ENCODE assay signal across 11 mouse cellular contexts in genomic region chr16:91527051-91527450, GRCm38 (mm10). TPM values are rescaled to one million over a fixed set of nuclear protein-coding genes. Genes with fewer than 3 reads are reported as not detected.
DNase-seq lines count a peak whose midpoint lies in the region; ATAC-seq lines count a peak whose summit lies in the region.
"Had no signal": no experiment of that assay in that cellular context is flagged by ENCODE, and none has a peak within 500 bp of the region (broad histone marks: within the 10 kb centered on the region; RNA-seq: fewer than 3 reads in every experiment).

No protein-coding gene starts in this region.

- no peak overlapping the region for H3K9ac ChIP-seq in liver, embryonic 15.5 days
- H3K9ac ChIP-seq: embryonic facial prominence, embryonic 13.5 days; midbrain, embryonic 12.5 days; stomach, embryonic 15.5 days had no signal

- no peak for ATAC-seq in liver, embryonic 15.5 days (ENCODE audit: insufficient read depth)

- peak overlapping the region; percentile 36 for H3K4me2 ChIP-seq in liver, embryonic 15.5 days
- H3K4me2 ChIP-seq: embryonic facial prominence, embryonic 13.5 days; midbrain, embryonic 12.5 days; stomach, embryonic 15.5 days had no signal

- no peaks in the 10 kb centered on the region for H3K9me3 ChIP-seq in heart, embryonic 10.5 days
- no peaks in the 10 kb centered on the region for H3K9me3 ChIP-seq in liver, embryonic 15.5 days (replicated peaks)
- H3K9me3 ChIP-seq: midbrain, embryonic 12.5 days; stomach, embryonic 15.5 days had no signal

- no peaks in the 10 kb centered on the region for H3K27me3 ChIP-seq in heart, embryonic 10.5 days (ENCODE audit: insufficient read depth, poor library complexity, severe bottlenecking)
- peaks cover 23% of the 10 kb centered on the region for H3K27me3 ChIP-seq in liver, embryonic 15.5 days
- H3K27me3 ChIP-seq: embryonic facial prominence, embryonic 13.5 days; midbrain, embryonic 12.5 days; stomach, embryonic 15.5 days had no signal

- H3K27ac ChIP-seq in heart, embryonic 10.5 days: no peak overlapping the region
- H3K27ac ChIP-seq in liver, embryonic 15.5 days (replicated peaks): peak overlapping the region; percentile 48; the same call in 1 of the 2 replicates
- H3K27ac ChIP-seq: embryonic facial prominence, embryonic 13.5 days; midbrain, embryonic 12.5 days; stomach, embryonic 15.5 days had no signal

- 67% methylated on average over 10 of the region's 10 CpGs for WGBS in heart, embryonic 10.5 days
- 50% methylated on average over 10 of the region's 10 CpGs for WGBS in liver, embryonic 15.5 days (ENCODE audit: insufficient replicate concordance)

- 0 out of 2 replicates have a peak, but pooled peaks cover 5% of the 10 kb centered on the region for H3K4me1 ChIP-seq in heart, embryonic 10.5 days
- peaks cover 34% of the 10 kb centered on the region for H3K4me1 ChIP-seq in liver, embryonic 15.5 days (replicated peaks)
- H3K4me1 ChIP-seq: midbrain, embryonic 12.5 days; stomach, embryonic 15.5 days had no signal

- H3K36me3 ChIP-seq in heart, embryonic 10.5 days: no peaks in the 10 kb centered on the region
- no peaks in the 10 kb centered on the region for H3K36me3 ChIP-seq in liver, embryonic 15.5 days (replicated peaks)
- H3K36me3 ChIP-seq: embryonic facial prominence, embryonic 13.5 days; midbrain, embryonic 12.5 days; stomach, embryonic 15.5 days had no signal

- peak; percentile 70 to 82 for DNase-seq in heart, adult 18-20 months
- DNase-seq in heart, embryonic 10.5 days (ENCODE audit: low spot score): no peak
- DNase-seq in urinary bladder, postnatal 14 days (ENCODE audit: low spot score): peak; percentile 48
- DNase-seq in urinary bladder, postnatal 4 days (ENCODE audit: low spot score in 2 of 2): no peak
- no peak for DNase-seq in thymus, postnatal 25 days
- no peak for DNase-seq in right cerebral cortex, postnatal 4 days
- no peak for DNase-seq in cerebellum, postnatal 4 days (ENCODE audit: low spot score in 2 of 2)

- H3K4me3 ChIP-seq in heart, embryonic 10.5 days: no peak overlapping the region
- no peak overlapping the region for H3K4me3 ChIP-seq in liver, embryonic 15.5 days (replicated peaks)
- H3K4me3 ChIP-seq: embryonic facial prominence, embryonic 13.5 days; midbrain, embryonic 12.5 days; stomach, embryonic 15.5 days had no signal

RNA-seq across cellular contexts. Expression of gene Ifngr2, which starts 19.8 kb away (rescaled TPM):
- total RNA-seq in heart, adult 18-20 months (2021): 100 to 1,000 TPM; 121 to 129 TPM
- polyA plus RNA-seq in heart, embryonic 10.5 days (2016; fragmentation: Nextera tagmentation; extraction: Ambion mirVana): 53.7 and 85.6 TPM in 2 replicates
- 16.1 and 17.1 TPM in 2 replicates for polyA plus RNA-seq in liver, embryonic 15.5 days (2015; fragmentation: Nextera tagmentation; extraction: Ambion mirVana)

RNA-seq across cellular contexts. Expression of gene Ifnar1, which starts 42.0 kb away (rescaled TPM):
- total RNA-seq in heart, adult 18-20 months (2021): 10 to 100 TPM; 19.0 to 23.1 TPM
- polyA plus RNA-seq in heart, embryonic 10.5 days (2016; fragmentation: Nextera tagmentation; extraction: Ambion mirVana): 43.2 and 43.9 TPM in 2 replicates
- polyA plus RNA-seq in liver, embryonic 15.5 days (2015; fragmentation: Nextera tagmentation; extraction: Ambion mirVana): 19.4 and 21.6 TPM in 2 replicates

Comparison
In these comparisons a context has a peak if more than half of its experiments do, and no peak if none do; other contexts are left out.
1. DNase-seq: peak in heart, adult 18-20 months (2 of 2) and urinary bladder, postnatal 14 days (single experiment); none in heart, embryonic 10.5 days (single experiment), urinary bladder, postnatal 4 days (0 of 2), thymus, postnatal 25 days (single experiment), right cerebral cortex, postnatal 4 days (single experiment) and cerebellum, postnatal 4 days (0 of 2).